Mouse (Mus musculus): ENCODE results near the gene Slc25a33. TPM values are rescaled to one million over a fixed set of nuclear protein-coding genes. Genes with fewer than 3 reads are reported as not detected.

Gene Slc25a33
- polyA plus RNA-seq, 1 experiment from 2014 or later, result 10.7 TPM

DNA sequence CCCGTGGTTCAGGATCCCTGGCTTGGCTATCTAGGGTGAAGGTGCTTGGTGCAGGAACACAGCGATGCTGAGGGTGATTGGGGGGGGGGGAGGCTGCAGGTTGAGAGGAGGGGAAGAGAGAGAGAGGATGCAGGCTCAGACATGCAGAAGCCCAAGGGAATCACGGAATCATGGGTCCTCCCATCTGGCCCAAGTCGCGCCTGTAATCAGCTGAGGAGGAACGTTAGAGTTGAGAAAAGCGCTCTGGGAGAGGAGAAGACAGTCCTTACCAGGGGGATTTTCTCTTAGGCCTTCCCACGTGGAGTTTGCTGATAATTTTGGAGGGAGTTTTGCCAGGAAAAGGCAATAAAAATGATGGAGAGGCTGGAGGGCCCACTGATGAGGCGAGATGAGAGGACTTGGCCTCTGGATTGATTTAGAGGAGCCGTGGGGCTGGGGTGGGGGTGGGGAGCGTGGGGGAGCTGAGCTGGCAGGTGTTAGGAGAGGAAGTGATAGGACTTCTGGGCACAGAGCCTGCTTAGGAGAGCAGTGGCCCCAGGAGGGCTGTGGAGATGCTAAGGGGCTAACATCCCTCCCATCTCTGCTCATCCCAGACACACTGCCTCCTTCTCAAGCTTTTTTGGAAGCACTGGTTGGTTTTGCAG is 34.6 kb upstream of the Slc25a33 start:
- WGBS (ENCODE audit: insufficient replicate concordance), result 24% methylated on average over 11 of the region's 11 CpGs
- Histone ChIP-seq H3K4me1 (ENCODE audit: control insufficient read depth, low read depth, low read length) (no peaks in the 10 kb centered on the region), H3K27me3 (ENCODE audit: control insufficient read depth, insufficient read depth, low read depth, low read length) (peaks cover 10% of the 10 kb centered on the region), H3K9me3 (replicated peaks; ENCODE audit: control insufficient read depth, low read length) (no peaks in the 10 kb centered on the region), H3K4me2 (ENCODE audit: low read depth, low read length) (no peak overlapping the region), H3K27ac (ENCODE audit: low read length) (no peak overlapping the region), H3K36me3 (ENCODE audit: control insufficient read depth, insufficient read depth) (no peaks in the 10 kb centered on the region), H3K4me3 (ENCODE audit: low read depth, low read length) (no peak overlapping the region), H3K9ac (ENCODE audit: low read depth, low read length) (no peak overlapping the region)
- ATAC-seq (ENCODE audit: low read depth), result no peak

DNA sequence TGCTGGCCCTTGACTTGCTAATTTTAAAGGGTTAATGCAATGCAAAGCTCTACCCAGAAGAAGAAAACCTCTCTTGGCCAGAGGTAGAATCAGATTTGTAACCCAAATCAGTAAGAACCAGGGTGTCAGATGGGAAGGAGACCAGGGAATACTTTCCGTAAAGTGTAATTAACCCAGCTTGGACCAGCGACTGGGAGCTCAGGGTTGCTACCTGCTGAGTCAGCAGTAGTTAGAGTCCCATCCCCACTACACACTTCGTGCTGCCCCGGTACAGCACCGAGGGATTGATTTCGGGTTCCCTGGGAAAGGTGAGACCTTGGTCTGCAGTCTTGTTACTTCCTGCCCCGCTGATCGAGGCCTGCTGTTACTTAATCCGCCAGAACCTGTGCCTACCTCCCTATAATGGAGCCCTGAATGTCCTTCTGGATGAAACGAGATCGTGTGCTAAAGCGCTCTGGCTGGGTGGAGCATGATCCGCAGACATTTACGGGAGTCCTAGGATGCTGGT is 34.0 kb upstream of the Slc25a33 start:
- Histone ChIP-seq H3K4me2 (ENCODE audit: low read depth, low read length) (no peak overlapping the region), H3K9ac (ENCODE audit: low read depth, low read length) (no peak overlapping the region), H3K27ac (ENCODE audit: low read length) (no peak overlapping the region), H3K4me1 (ENCODE audit: control insufficient read depth, low read depth, low read length) (no peaks in the 10 kb centered on the region), H3K27me3 (ENCODE audit: control insufficient read depth, insufficient read depth, low read depth, low read length) (peaks cover 10% of the 10 kb centered on the region), H3K9me3 (replicated peaks; ENCODE audit: control insufficient read depth, low read length) (no peaks in the 10 kb centered on the region), H3K36me3 (ENCODE audit: control insufficient read depth, insufficient read depth) (no peaks in the 10 kb centered on the region), H3K4me3 (ENCODE audit: low read depth, low read length) (no peak overlapping the region)
- ATAC-seq (ENCODE audit: low read depth), result no peak
- WGBS (ENCODE audit: insufficient replicate concordance), result 37% methylated on average over 14 of the region's 14 CpGs

DNA sequence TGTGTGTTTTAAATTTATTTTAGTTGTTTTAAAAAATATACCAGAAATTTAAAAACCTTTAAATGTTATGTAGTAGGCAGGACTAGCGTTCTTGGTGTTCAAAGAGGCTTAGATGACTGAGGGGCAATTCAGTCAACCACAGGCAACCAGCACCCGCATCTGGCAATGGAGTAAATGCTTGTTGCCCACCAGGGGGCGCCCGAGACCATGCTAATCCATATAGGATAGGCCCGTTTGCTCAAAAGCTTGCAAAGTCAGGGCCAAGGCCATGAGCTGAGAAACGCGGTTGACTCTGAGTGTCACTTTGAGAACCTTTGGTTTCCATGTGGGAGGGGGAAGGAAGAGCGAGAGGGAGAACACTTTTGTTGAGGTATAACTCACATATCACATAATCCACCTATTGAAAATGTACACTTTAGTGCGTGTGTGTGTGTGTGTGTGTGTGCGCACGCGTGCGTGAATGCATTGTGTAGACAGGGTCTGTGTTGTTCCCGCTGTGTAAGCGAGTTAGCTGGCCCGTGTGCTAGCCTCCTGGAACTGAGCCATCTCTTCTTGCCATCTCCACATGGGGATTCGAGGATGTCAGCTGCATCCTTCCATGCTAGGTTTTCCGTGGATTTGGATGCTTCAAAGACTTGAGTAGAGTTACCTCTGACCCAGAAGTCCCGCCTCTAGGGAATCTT is 32.8 kb upstream of the Slc25a33 start:
- H3K4me2 ChIP-seq (ENCODE audit: low read depth, low read length), result no peak overlapping the region
- ATAC-seq (ENCODE audit: low read depth), result peak; percentile 53; the same call in 1 of the 2 replicates
- H3K9ac ChIP-seq (ENCODE audit: low read depth, low read length), result no peak overlapping the region
- no peaks in the 10 kb centered on the region for H3K36me3 ChIP-seq (ENCODE audit: control insufficient read depth, insufficient read depth)
- WGBS (ENCODE audit: insufficient replicate concordance), result 41% methylated on average over 19 of the region's 19 CpGs
- no peaks in the 10 kb centered on the region for H3K4me1 ChIP-seq (ENCODE audit: control insufficient read depth, low read depth, low read length)
- H3K9me3 ChIP-seq (replicated peaks; ENCODE audit: control insufficient read depth, low read length), result no peaks in the 10 kb centered on the region
- no peak overlapping the region for H3K27ac ChIP-seq (ENCODE audit: low read length)
- H3K27me3 ChIP-seq (ENCODE audit: control insufficient read depth, insufficient read depth, low read depth, low read length), result peaks cover 10% of the 10 kb centered on the region
- H3K4me3 ChIP-seq (ENCODE audit: low read depth, low read length), result no peak overlapping the region

DNA sequence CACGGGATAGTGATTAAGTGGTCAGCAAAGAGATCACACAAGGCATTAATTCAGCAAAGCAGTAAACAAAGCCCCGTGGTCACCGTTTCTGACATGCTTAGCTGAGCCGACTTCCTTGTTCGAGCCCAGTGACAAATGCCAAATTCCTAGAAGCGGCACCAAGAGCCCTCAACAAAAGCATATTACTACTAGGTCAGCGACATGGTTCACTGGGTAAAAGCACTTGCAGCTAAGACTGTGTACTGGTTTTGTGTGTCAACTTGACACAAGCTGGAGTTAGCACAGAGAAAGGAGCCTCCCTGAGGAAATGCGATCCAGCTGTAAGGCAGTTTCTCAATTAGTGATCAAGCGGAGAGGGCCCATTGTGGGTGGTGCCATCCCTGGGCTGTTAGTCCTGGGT is 28.2 kb upstream of the Slc25a33 start:
- Histone ChIP-seq H3K9me3 (replicated peaks; ENCODE audit: control insufficient read depth, low read length) (no peaks in the 10 kb centered on the region), H3K4me3 (ENCODE audit: low read depth, low read length) (no peak overlapping the region), H3K27ac (ENCODE audit: low read length) (no peak overlapping the region), H3K27me3 (ENCODE audit: control insufficient read depth, insufficient read depth, low read depth, low read length) (no peaks in the 10 kb centered on the region), H3K9ac (ENCODE audit: low read depth, low read length) (no peak overlapping the region), H3K4me1 (ENCODE audit: control insufficient read depth, low read depth, low read length) (peaks cover 6% of the 10 kb centered on the region), H3K4me2 (ENCODE audit: low read depth, low read length) (no peak overlapping the region), H3K36me3 (ENCODE audit: control insufficient read depth, insufficient read depth) (no peaks in the 10 kb centered on the region)
- 59% methylated on average over 9 of the region's 9 CpGs for WGBS (ENCODE audit: insufficient replicate concordance)
- ATAC-seq (ENCODE audit: low read depth), result no peak

DNA sequence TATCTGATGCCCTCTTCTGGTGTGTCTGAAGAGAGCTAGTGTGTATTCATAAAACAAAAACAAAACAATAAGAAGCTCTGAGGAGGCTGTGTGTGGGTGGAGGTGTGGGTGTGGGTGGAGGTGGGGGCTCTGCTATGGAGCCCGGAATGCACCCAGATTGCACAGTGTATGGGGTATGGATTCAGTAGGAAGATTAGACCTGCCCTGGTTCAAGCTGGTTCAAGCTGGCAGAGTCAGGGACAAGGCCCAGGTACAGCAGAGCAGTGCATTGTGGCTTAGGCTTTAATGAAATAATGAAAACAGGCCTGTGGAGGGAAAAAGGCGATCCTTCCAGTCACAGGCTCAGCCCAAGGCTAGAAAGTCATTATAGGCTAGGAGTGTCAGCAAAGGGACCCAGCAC is 26.5 kb upstream of the Slc25a33 start:
- WGBS (ENCODE audit: insufficient replicate concordance), result 64% methylated on average over 2 of the region's 2 CpGs
- Histone ChIP-seq H3K27me3 (ENCODE audit: control insufficient read depth, insufficient read depth, low read depth, low read length) (no peaks in the 10 kb centered on the region), H3K4me3 (ENCODE audit: low read depth, low read length) (no peak overlapping the region), H3K4me1 (ENCODE audit: control insufficient read depth, low read depth, low read length) (peaks cover 6% of the 10 kb centered on the region), H3K9ac (ENCODE audit: low read depth, low read length) (no peak overlapping the region), H3K27ac (ENCODE audit: low read length) (peak overlapping the region; percentile 48; the same call in 1 of the 2 replicates), H3K9me3 (replicated peaks; ENCODE audit: control insufficient read depth, low read length) (no peaks in the 10 kb centered on the region), H3K36me3 (ENCODE audit: control insufficient read depth, insufficient read depth) (no peaks in the 10 kb centered on the region), H3K4me2 (ENCODE audit: low read depth, low read length) (no peak overlapping the region)
- ATAC-seq (ENCODE audit: low read depth), result no peak

DNA sequence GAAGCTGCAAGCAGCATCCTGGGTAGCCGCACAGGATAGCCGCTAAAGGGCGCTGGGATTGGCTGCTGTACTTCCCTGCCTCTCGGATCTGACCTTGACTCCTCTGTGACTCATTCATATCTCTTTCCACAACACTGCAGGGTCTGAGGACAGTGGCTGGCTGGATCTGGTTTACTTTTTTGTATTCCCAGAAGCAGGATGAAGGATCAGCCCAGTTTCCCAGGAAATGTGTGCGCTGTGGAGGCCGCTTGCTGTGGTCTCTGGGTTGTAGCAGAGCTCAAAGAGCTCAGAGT is 26.0 kb upstream of the Slc25a33 start:
- WGBS (ENCODE audit: insufficient replicate concordance), result 71% methylated on average over 6 of the region's 6 CpGs
- peak; percentile 59 for ATAC-seq (ENCODE audit: low read depth)

DNA sequence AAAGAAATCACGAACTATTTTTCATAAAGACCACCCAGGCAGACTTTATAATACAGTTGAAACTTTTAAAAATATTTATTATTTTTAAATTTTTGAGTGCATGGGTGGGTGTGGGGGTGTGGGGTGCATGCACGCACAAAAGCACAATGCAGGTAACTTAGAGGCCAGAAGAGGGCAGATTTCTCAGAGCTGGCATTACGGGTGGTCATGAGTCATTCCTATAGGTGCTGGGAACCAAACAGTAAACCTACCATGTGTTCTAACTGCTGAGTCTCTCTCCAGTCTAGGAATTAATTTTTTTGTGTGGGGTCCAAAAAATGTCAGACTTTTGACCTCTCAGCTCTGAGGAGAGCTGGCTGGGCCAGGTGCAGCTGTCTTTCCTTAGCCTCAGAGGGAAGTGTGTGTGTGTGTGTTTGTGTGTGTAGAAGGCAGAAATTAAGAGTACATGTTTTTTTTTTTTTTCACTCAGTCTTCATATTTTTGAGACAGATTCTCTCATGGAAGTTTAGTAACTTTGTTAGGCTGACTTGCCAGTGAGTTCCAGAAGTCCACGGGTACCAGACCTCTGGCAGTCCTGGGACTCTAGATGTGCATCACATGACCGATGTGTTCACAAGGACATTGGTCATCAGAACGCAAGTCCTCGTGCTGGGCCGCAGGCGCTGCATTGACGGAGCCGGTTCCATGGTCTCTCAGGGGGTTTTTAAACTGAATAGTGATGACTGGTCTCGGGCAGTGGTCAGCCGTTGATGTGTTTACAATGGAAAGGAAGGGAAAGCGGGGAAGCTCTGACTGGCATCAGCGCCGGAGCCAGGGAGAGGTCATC is 25.5 kb upstream of the Slc25a33 start:
- WGBS (ENCODE audit: insufficient replicate concordance), result 63% methylated on average over 16 of the region's 16 CpGs
- H3K9me3 ChIP-seq (replicated peaks; ENCODE audit: control insufficient read depth, low read length), result no peaks in the 10 kb centered on the region
- no peak for ATAC-seq (ENCODE audit: low read depth)
- no peaks in the 10 kb centered on the region for H3K36me3 ChIP-seq (ENCODE audit: control insufficient read depth, insufficient read depth)
- H3K4me1 ChIP-seq (ENCODE audit: control insufficient read depth, low read depth, low read length), result peaks cover 6% of the 10 kb centered on the region
- no peak overlapping the region for H3K4me2 ChIP-seq (ENCODE audit: low read depth, low read length)
- H3K27me3 ChIP-seq (ENCODE audit: control insufficient read depth, insufficient read depth, low read depth, low read length), result no peaks in the 10 kb centered on the region
- H3K4me3 ChIP-seq (ENCODE audit: low read depth, low read length), result no peak overlapping the region
- H3K9ac ChIP-seq (ENCODE audit: low read depth, low read length), result no peak overlapping the region
- peak overlapping the region; percentile 52 for H3K27ac ChIP-seq (ENCODE audit: low read length)

More for the DNA sequence above, 26.0 kb upstream of the Slc25a33 start:
- Histone ChIP-seq H3K4me1 (ENCODE audit: control insufficient read depth, low read depth, low read length) (peaks cover 6% of the 10 kb centered on the region), H3K4me3 (ENCODE audit: low read depth, low read length) (no peak overlapping the region), H3K36me3 (ENCODE audit: control insufficient read depth, insufficient read depth) (no peaks in the 10 kb centered on the region), H3K27me3 (ENCODE audit: control insufficient read depth, insufficient read depth, low read depth, low read length) (no peaks in the 10 kb centered on the region), H3K9me3 (replicated peaks; ENCODE audit: control insufficient read depth, low read length) (no peaks in the 10 kb centered on the region), H3K9ac (ENCODE audit: low read depth, low read length) (no peak overlapping the region), H3K4me2 (ENCODE audit: low read depth, low read length) (no peak overlapping the region), H3K27ac (ENCODE audit: low read length) (peak overlapping the region; percentile 48; the same call in 1 of the 2 replicates)

DNA sequence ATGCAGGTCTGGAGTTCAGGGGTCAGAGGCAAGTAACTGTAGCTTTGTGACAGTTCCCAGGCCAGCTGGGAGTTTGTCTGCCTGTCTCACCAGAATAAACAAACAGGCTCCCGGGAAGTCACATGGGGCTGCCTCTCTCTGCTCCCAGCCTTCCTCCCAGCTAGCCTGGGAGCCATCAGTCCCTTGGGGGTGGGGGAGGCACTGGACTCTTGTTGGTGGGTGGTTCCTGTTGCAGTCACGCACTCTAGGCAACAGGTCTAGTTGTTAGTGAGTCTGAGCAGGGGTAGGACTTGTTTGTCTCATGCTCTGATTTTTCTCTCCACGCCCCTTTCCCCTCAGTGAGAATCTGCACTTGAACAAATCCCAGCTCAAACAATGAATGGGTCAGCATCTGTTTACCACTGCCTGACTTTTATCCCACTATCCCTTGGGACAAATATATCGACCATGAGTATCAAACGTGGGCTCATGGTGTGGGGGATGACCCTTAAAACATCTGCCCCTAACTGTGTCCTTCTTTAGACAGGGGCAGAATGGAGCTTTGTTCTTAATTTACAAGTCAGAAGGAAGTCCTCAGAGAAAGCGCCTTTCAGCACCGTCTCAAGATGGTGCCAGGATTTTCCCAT is 24.7 kb upstream of the Slc25a33 start:
- H3K27ac ChIP-seq (ENCODE audit: low read length), result peak overlapping the region; percentile 77
- no peak overlapping the region for H3K9ac ChIP-seq (ENCODE audit: low read depth, low read length)
- no peaks in the 10 kb centered on the region for H3K36me3 ChIP-seq (ENCODE audit: control insufficient read depth, insufficient read depth)
- no peaks in the 10 kb centered on the region for H3K27me3 ChIP-seq (ENCODE audit: control insufficient read depth, insufficient read depth, low read depth, low read length)
- H3K4me3 ChIP-seq (ENCODE audit: low read depth, low read length), result no peak overlapping the region
- no peaks in the 10 kb centered on the region for H3K9me3 ChIP-seq (replicated peaks; ENCODE audit: control insufficient read depth, low read length)
- peak; percentile 59 for ATAC-seq (ENCODE audit: low read depth)
- 30% methylated on average over 7 of the region's 7 CpGs for WGBS (ENCODE audit: insufficient replicate concordance)
- peaks cover 6% of the 10 kb centered on the region for H3K4me1 ChIP-seq (ENCODE audit: control insufficient read depth, low read depth, low read length)
- no peak overlapping the region for H3K4me2 ChIP-seq (ENCODE audit: low read depth, low read length)

All from liver, embryonic 16.5 days (tissue).